Mouse (Mus musculus) left cerebral cortex, adult 18-20 months (tissue): ENCODE measurements around the gene Cyld. TPM values are rescaled to one million over a fixed set of nuclear protein-coding genes. Genes with fewer than 3 reads are reported as not detected.
"Not testable (repeated sequence)": the region's sequence is repeated elsewhere in the genome, so short reads cannot be mapped to it uniquely, and the experiment has no call there.

ENCODE experiments used
- DNase-seq, 2 experiments: peaks; one replicate each; pipeline ENCODE4 v3.0.0; 2021 to 2022; ENCODE audit warnings: low spot score in 2 of 2, mixed read lengths in 1 of 2
- long read RNA-seq, 2 experiments: library from polyadenylated mRNA; stranded (forward); transcript quantifications; one replicate each; pipeline ENCODE4 v2.0.0; 2021
- total RNA-seq, 2 experiments: library from RNA; stranded (reverse); gene quantifications; 2 replicates each; pipeline ENCODE4 v1.2.3; 2021

Gene Cyld
- total RNA-seq: 100 to 1,000 TPM; 116 to 120 TPM
- long read RNA-seq, experiment 1, full-length matches to known transcripts: 15 of 42 reads
- long read RNA-seq, experiment 1, partial matches to known transcripts: 11 of 42 reads
- long read RNA-seq, experiment 1, other reads (novel, unspliced or antisense): 16 of 42 reads
- long read RNA-seq, experiment 2, full-length matches to known transcripts: 20 of 52 reads
- long read RNA-seq, experiment 2, partial matches to known transcripts: 9 of 52 reads
- long read RNA-seq, experiment 2, other reads (novel, unspliced or antisense): 23 of 52 reads

DNA sequence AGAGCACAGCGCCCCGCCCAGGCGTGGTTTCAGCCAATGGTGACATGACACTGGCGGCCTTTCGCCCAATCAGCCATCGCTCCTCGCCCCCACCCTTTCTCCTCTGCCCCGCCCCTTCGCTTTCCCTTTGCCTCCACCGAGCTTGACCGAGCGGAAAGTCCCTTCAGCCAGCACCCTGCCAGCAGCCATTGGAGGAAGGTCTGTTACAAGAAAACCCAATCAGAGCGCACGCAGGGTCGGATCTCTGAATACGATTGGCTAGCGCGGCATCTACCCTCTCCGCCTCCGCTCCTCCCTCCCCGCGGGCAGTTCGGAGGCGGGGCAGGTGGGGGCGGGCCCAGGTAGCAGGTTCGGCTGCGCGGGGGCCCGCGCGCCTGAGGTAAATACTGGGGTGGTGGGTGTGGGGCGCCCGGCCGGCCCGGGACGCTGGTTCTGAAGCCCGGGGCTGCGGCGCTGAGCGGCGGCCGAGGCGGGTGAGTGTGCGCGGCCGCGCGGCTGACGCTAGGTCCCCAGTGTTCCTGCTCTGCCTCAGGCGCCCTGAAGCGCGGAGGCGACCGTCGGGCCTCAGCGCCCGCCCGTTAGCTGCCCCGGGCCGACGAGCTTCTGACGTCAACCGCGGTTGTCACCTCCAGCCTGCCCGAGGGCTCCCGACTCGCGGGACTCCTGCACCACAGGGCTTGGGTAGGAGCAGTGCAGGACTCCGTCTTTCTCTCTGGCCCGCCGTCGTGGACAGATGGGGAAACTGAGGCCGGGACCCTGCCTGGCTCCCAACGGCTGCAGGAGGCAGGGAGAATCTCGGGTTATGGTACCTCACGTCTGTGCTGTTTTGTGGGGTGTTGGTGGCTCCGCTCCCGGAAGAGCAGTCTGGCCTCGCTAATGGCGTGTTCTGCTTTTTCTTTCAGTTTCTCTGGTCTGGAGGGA lies at the start of gene Cyld:
Cyld (plus strand) TSS at position 308 of the 921 bp plus-strand sequence.
- DNase-seq: peak; percentile 97 to 98

- DNase-seq: no peak
Observed at GRCm38 (mm10) chr8:88648322-88648721, 48.5 kb upstream of the Cyld start.

DNA sequence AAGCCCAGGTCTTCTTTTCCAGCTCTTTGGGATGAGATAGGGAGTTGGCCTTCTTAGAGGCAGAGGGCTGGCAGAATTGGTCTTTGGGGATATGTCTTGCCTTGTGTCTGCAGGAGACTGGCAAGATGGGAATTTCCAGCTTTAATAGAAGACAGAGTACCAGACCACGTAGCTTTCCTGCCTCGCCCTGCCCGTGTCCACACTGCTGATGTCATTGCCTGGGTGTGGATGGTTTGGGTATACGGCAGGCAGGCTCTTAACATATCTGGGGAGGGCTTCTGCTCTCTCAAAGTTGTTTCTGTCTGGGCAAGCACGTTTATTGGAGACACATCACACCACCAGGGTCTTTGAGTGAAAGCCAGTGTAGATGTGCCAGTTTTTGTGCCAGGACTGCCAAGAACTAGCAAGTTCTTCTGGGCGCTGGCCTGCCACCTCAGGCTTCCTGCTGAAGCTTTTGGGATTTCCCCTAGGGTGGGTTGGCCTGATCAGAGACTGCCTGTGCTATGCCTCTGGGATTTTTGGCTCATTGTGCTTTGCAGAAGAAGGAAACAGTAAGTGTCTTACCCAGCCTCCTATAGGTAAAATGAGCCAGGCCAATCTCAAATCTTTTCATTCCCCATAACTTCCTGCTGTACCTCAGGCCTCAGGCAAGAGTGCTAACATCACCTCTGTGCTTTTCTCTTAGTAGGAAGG lies 46.7 kb upstream of the Cyld start:
- no peak for DNase-seq

DNA sequence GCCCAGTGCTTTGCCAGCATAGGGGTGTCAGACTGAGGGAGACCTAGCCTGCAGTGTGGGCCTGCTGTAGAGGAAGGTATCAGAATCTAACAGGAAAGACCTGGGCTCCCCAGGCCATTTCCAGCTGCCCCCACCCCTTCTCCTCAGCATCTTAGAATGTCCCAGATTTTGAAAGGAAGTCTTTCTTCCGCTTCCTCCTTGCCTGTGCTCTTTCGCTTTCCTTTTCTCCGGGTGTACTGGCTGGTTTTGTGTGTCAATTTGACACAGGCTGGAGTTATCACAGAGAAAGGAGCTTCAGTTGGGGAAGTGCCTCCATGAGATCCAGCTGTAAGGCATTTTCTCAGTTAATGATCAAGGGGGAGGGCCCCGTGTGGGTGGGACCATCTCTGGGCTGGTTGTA lies 45.7 kb upstream of the Cyld start:
- DNase-seq: not testable (repeated sequence)

- DNase-seq: peak; percentile 61 to 62
Observed at GRCm38 (mm10) chr8:88655334-88655733, 41.5 kb upstream of the Cyld start.

GRCm38 (mm10) chr8:88659873-88660272 lies 37.0 kb upstream of the Cyld start:
- DNase-seq: no peak

- no peak for DNase-seq
Observed at GRCm38 (mm10) chr8:88662401-88662821, 34.4 kb upstream of the Cyld start.

GRCm38 (mm10) chr8:88664121-88664520 lies 32.7 kb upstream of the Cyld start:
- DNase-seq: no peak

DNA sequence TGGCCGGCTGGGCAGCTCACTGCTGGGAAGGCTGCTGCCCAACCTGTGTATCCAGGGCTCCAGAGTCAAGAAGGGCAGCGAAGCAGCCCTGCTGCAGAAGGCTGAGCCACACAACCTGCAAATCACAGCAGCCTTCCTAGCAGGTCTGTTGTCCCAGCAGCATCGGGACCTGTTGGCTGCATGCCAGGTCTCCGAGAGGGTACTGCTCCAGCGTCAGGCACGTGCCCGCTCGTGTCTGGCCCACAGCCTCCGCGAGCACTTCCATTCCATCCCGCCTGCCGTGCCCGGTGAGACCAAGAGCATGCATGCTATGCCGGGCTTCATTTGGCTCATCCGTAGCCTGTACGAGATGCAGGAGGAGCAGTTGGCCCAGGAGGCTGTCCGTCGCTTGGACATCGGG lies 31.9 kb upstream of the Cyld start:
- DNase-seq: no peak

GRCm38 (mm10) chr8:88666435-88666834 lies 30.4 kb upstream of the Cyld start:
- DNase-seq: no peak

- DNase-seq: peak in 1 of 2 experiments; percentile 39
Observed at GRCm38 (mm10) chr8:88668400-88669086, 28.3 kb upstream of the Cyld start.

DNA sequence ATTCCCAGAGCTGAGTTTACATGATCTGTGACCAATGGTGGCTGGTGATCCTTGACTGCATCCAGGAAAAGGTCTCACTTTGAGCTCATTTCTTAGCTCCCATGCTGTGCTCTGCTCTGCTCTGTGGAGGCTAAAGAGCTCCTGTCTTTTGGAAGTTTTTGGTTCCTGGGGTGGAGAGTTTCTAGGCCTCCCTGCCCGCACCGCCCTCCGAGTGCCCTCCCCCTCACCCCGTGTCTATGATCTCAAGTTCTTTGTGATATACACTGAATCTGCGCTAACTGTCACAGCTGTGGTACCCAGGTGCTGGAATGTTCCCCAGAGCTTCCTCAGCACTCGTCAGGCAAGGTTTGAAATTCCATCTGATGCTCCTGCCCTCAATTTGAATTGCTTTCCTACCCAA lies 26.0 kb upstream of the Cyld start:
- no peak for DNase-seq

- DNase-seq: peak in 1 of 2 experiments; percentile 13
Observed at GRCm38 (mm10) chr8:88671575-88671974, 25.3 kb upstream of the Cyld start.

DNA sequence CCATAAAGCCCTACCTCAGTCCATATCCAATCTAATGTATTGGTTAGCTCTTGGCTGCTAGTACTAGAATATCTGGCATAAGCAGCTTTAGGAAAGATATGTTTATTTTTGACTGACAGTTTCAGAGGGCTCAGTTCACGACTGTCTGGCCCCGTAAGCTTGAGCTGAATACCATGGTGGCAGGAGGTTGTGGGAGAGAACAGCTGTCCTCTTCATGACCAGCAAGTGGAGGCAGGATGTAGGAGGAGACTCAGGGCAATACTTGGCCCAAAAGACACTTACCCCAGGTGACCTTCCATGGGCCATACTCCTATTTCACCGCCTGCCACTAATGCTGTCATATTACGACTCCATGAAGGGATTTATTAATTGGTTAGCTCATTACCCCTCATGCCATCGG lies 23.0 kb upstream of the Cyld start:
- DNase-seq: no peak

DNA sequence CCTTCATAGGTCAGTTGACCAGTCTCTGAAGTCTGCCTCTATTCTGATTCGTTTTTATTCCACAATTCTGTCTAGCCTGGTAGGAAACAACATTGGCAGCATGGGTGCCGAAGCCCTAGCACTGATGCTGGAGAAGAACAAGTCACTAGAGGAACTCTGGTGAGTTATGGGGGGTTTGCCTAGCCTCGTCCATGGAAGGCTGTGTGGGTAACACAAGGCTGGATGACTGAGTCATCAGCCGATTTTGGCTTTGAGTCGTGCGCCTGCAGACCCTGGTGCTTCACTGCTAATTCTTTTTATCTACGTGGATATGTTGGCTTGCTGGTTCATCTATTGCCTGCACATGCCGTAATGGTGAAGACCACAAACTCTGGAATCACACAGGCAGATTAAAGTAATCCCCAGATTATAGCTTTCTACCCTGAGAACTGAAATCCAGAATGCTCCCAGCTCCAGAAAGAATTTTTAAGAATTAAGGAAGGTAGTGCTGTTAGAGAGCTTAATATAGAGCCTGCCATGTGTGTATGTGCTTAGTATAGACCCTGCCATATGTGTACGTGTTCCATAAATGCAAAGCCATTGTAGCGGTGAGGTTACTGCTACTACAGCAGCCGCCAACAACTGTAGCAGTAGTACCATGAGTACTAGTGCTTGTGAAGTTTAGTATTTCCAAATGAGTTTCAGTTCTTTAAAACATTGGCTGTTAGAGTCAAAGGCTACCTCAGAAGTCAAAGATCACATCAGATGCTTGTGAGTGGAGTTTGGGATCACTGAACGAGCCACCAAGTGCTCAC lies 21.3 kb upstream of the Cyld start:
- DNase-seq: peak in 1 of 2 experiments; percentile 22

DNA sequence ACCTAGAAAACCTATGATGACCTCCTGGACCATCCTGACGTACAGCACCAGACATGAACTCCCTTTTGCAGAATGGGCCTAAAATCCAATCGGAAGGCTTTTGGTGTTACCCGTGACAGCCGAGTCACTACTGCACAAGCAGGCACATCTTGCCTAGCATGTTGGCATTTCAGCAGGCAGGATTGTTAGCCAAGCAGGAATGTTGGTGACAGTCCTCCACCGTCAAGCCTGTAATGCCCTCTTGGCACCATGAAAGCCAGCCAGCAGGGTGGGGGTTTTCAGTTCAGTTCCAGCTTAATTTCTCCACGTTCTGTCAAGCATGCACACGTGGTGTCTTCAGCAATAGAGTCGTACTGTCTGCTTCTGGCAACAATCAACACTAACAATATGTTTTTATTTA lies 19.8 kb upstream of the Cyld start:
- no peak for DNase-seq

- peak in 1 of 2 experiments; percentile 20 for DNase-seq
Observed at GRCm38 (mm10) chr8:88680566-88680965, 16.3 kb upstream of the Cyld start.

DNA sequence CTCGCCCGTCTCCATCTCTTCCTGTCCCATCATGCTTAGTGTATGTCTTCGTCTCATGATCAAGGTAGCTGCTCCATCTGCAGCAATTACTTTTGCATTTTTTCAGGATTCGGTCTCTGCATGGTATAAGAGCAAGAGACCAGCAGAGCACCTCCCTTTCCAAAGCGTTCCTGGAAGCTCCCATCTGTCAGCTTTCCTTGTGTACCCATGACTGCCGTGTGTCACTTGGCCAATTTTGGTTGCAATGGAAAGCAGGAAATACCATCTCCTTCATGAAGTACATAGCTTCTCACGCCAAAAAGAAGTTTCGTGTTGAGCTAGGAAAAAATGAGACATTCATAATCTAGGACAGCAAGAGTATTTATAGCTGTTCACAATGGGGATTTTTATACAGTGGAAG lies 15.8 kb upstream of the Cyld start:
- peak in 1 of 2 experiments; percentile 18 for DNase-seq

GRCm38 (mm10) chr8:88683656-88684289 lies 13.1 kb upstream of the Cyld start:
- DNase-seq: no peak
